Mouse (Mus musculus): ENCODE results near the gene Usp26.

Usp26 gene

GRCm38 (mm10) chrX:51801133-51801532 is at the start of gene Usp26:
Gene Usp26 (minus strand): TSS chrX:51801233.
- DNase-seq (ENCODE audit: low read depth, low spot score): no peak

- DNase-seq (ENCODE audit: low read depth, low spot score): no peak
These were observed 13.6 kb upstream of the Usp26 start for GRCm38 (mm10) chrX:51814466-51815247.

- peak; percentile 10 for DNase-seq (ENCODE audit: low read depth, low spot score)
These were observed 33.6 kb downstream of the Usp26 start for GRCm38 (mm10) chrX:51767457-51767856.

- DNase-seq (ENCODE audit: low read depth, low spot score): peak; percentile 39
These were observed 64.6 kb downstream of the Usp26 start for GRCm38 (mm10) chrX:51736450-51736849.

- DNase-seq (ENCODE audit: low read depth, low spot score): no peak
These were observed 86.8 kb downstream of the Usp26 start for GRCm38 (mm10) chrX:51714086-51714745.

GRCm38 (mm10) chrX:51712996-51713395 is 88.0 kb downstream of the Usp26 start:
- no peak for DNase-seq (ENCODE audit: low read depth, low spot score)

All from ZHBTc4 (cell line).